Comparison of ENCODE assay signal across 2 mouse cellular contexts in genomic region chr5:43501887-43502286, GRCm38 (mm10).
TF ChIP-seq lines count a peak whose summit lies in the region.

No protein-coding gene starts in this region.

TF ChIP-seq in CH12.LX, 34 proteins besides CTCF, POLR2A, EP300 and RAD21:
- TF ChIP-seq SMC3 (IDR thresholded peaks at IDR 0.05; ENCODE audit: low read depth, low read length) = peak; percentile 94
- no peak for TF ChIP-seq NRF1 (IDR thresholded peaks at IDR 0.05; ENCODE audit: low read depth, low read length)
- no peak for TF ChIP-seq RCOR1 (conservative IDR thresholded peaks at IDR 0.05; ENCODE audit: low read depth, low read length)
- TF ChIP-seq JUND (conservative IDR thresholded peaks at IDR 0.05; ENCODE audit: low read depth, low read length) = peak; percentile 88
- no peak for TF ChIP-seq MAX (IDR thresholded peaks at IDR 0.05; ENCODE audit: low read length)
- peak; percentile 84 for TF ChIP-seq JUN (IDR thresholded peaks at IDR 0.05; ENCODE audit: insufficient read depth, low read depth, low read length)
- no peak for TF ChIP-seq NELFE (IDR thresholded peaks at IDR 0.05; ENCODE audit: low read depth, low read length)
- TF ChIP-seq MYC (IDR thresholded peaks at IDR 0.05; ENCODE audit: low read depth, low read length) = no peak
- TF ChIP-seq ZC3H11A (IDR thresholded peaks at IDR 0.05; ENCODE audit: low read depth, low read length) = peak; percentile 57
- TF ChIP-seq BHLHE40 (IDR thresholded peaks at IDR 0.05; ENCODE audit: low read depth, low read length) = no peak
- no peak for TF ChIP-seq TBP (conservative IDR thresholded peaks at IDR 0.05; ENCODE audit: low read depth, low read length)

TF ChIP-seq in ES-E14, 5 proteins besides CTCF, POLR2A, EP300 and RAD21:
- TF ChIP-seq ZC3H11A (IDR thresholded peaks at IDR 0.05; ENCODE audit: borderline replicate concordance, low read depth, low read length) = no peak
- TF ChIP-seq HCFC1 (IDR thresholded peaks at IDR 0.05; ENCODE audit: borderline replicate concordance, insufficient read depth, low read length) = no peak
- TF ChIP-seq ZNF384 (IDR thresholded peaks at IDR 0.05; ENCODE audit: low read depth, low read length) = no peak
- TF ChIP-seq CHD2 (IDR thresholded peaks at IDR 0.05; ENCODE audit: low read depth, low read length) = no peak
- TF ChIP-seq MAFK (IDR thresholded peaks at IDR 0.05; ENCODE audit: insufficient read depth, low read depth, low read length) = no peak
